Comparison of ENCODE assay signal across 11 mouse cellular contexts in the genomic region with DNA sequence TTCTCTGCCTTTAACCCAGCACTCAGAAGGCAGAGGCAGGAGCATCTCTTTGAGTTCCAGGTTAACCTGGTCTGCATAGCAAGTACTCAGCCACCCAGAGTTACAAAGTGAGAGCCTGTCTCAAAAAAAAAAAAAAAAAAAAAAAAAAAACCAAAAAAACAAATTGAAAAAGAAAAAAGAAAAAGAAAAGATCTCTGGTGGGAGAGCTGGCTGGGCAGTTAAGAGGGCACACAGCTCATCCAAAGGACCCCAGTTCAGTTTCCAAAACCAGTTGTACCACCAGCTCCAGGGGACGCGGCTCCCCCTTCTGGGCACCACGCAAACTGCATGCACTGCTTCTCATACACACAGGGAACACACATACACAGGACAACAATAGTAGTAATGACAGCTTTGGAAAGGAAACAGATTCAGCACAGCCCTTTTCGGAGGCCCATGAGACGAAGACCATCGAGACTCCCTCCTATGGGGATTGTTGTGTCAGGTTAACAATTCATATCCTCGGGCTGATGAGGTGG. TPM values are rescaled to one million over a fixed set of nuclear protein-coding genes. Genes with fewer than 3 reads are reported as not detected.
DNase-seq lines count a peak whose midpoint lies in the region; ATAC-seq and TF ChIP-seq lines count a peak whose summit lies in the region.
"Had no signal": no experiment of that assay in that cellular context is flagged by ENCODE, and none has a peak within 500 bp of the region (broad histone marks: within the 10 kb centered on the region; RNA-seq: fewer than 3 reads in every experiment).

No protein-coding gene starts in this region.

- H3K4me2 ChIP-seq in intestine, postnatal 0 days (replicated peaks; ENCODE audit: low read depth), result no peak overlapping the region
- no peak overlapping the region for H3K4me2 ChIP-seq in intestine, embryonic 15.5 days (replicated peaks)
- H3K4me2 ChIP-seq in midbrain, embryonic 16.5 days (ENCODE audit: low read length), result no peak overlapping the region
- H3K4me2 ChIP-seq: hindbrain, embryonic 13.5 days had no signal

- no peak overlapping the region for H3K9ac ChIP-seq in intestine, postnatal 0 days (ENCODE audit: low read depth, low read length)
- no peak overlapping the region for H3K9ac ChIP-seq in intestine, embryonic 15.5 days
- H3K9ac ChIP-seq in midbrain, embryonic 16.5 days (ENCODE audit: low read depth, low read length), result no peak overlapping the region
- H3K9ac ChIP-seq: hindbrain, embryonic 13.5 days had no signal

- H3K4me1 ChIP-seq in intestine, postnatal 0 days (replicated peaks; ENCODE audit: control insufficient read depth, insufficient read depth, low read length), result no peaks in the 10 kb centered on the region
- H3K4me1 ChIP-seq in intestine, embryonic 15.5 days (replicated peaks), result peaks cover 9% of the 10 kb centered on the region
- H3K4me1 ChIP-seq in midbrain, embryonic 16.5 days (ENCODE audit: control insufficient read depth, insufficient read depth, low read length), result peaks cover 3% of the 10 kb centered on the region; the same call in 1 of the 2 replicates

- peak; percentile 49 to 80 for DNase-seq in spleen, postnatal 4 days (ENCODE audit: low spot score in 2 of 2)
- DNase-seq in spleen, postnatal 36 days (ENCODE audit: low spot score in 2 of 2), result no peak
- DNase-seq in brain, embryonic 14.5 days (ENCODE audit: low read depth), result no peak
- DNase-seq in thymus, postnatal 25 days, result peak; percentile 37
- no peak for DNase-seq in layer of hippocampus, adult 11-12 months (ENCODE audit: low spot score)
- DNase-seq: layer of hippocampus, adult 9-11 months had no signal

- H3K4me3 ChIP-seq in intestine, postnatal 0 days (ENCODE audit: low read depth, low read length), result no peak overlapping the region
- no peak overlapping the region for H3K4me3 ChIP-seq in intestine, embryonic 15.5 days (replicated peaks)
- no peak overlapping the region for H3K4me3 ChIP-seq in midbrain, embryonic 16.5 days (ENCODE audit: low read depth, low read length)
- H3K4me3 ChIP-seq: hindbrain, embryonic 13.5 days had no signal

- TF ChIP-seq POLR2A in brain, embryonic 14.5 days (IDR thresholded peaks at IDR 0.05; ENCODE audit: borderline replicate concordance, extremely low read depth, insufficient read depth, insufficient read length, poor library complexity, severe bottlenecking), result no peak

- peak; percentile 58 for TF ChIP-seq CTCF in intestine, postnatal 0 days (IDR thresholded peaks at IDR 0.05; ENCODE audit: low read depth)
- peak; percentile 40; the same call in 1 of the 2 replicates for TF ChIP-seq CTCF in brain, embryonic 14.5 days (IDR thresholded peaks at IDR 0.05; ENCODE audit: borderline replicate concordance, extremely low read depth, insufficient read depth, insufficient read length)

- ATAC-seq in intestine, postnatal 0 days, result no peak
- no peak for ATAC-seq in intestine, embryonic 15.5 days
- ATAC-seq in midbrain, embryonic 16.5 days, result no peak

- H3K27ac ChIP-seq in intestine, postnatal 0 days (ENCODE audit: low read depth, low read length), result no peak overlapping the region
- no peak overlapping the region for H3K27ac ChIP-seq in intestine, embryonic 15.5 days
- H3K27ac ChIP-seq in midbrain, embryonic 16.5 days (ENCODE audit: low read length), result no peak overlapping the region
- H3K27ac ChIP-seq: hindbrain, embryonic 13.5 days had no signal

- 0 out of 2 replicates have a peak, but pooled peaks cover 2% of the 10 kb centered on the region for H3K9me3 ChIP-seq in intestine, postnatal 0 days (ENCODE audit: control insufficient read depth)
- H3K9me3 ChIP-seq in intestine, embryonic 15.5 days, result no peaks in the 10 kb centered on the region
- H3K9me3 ChIP-seq in midbrain, embryonic 16.5 days (replicated peaks; ENCODE audit: control insufficient read depth, low read length, poor library complexity, severe bottlenecking), result no peaks in the 10 kb centered on the region
- H3K9me3 ChIP-seq: hindbrain, embryonic 13.5 days had no signal

- H3K27me3 ChIP-seq in intestine, postnatal 0 days (replicated peaks; ENCODE audit: control insufficient read depth, insufficient read depth, low read length), result peaks cover 62% of the 10 kb centered on the region
- peaks cover 81% of the 10 kb centered on the region for H3K27me3 ChIP-seq in intestine, embryonic 15.5 days (replicated peaks)
- peaks cover 46% of the 10 kb centered on the region for H3K27me3 ChIP-seq in midbrain, embryonic 16.5 days (ENCODE audit: control insufficient read depth, insufficient read depth, low read depth, low read length)

- H3K36me3 ChIP-seq in intestine, postnatal 0 days (ENCODE audit: control insufficient read depth, insufficient read depth), result no peaks in the 10 kb centered on the region
- H3K36me3 ChIP-seq in intestine, embryonic 15.5 days, result no peaks in the 10 kb centered on the region
- H3K36me3 ChIP-seq in midbrain, embryonic 16.5 days (ENCODE audit: control insufficient read depth, insufficient read depth, low read length), result no peaks in the 10 kb centered on the region
- H3K36me3 ChIP-seq: hindbrain, embryonic 13.5 days had no signal

- WGBS in intestine, postnatal 0 days, result 69% methylated on average over 7 of the region's 7 CpGs
- 71% methylated on average over 7 of the region's 7 CpGs for WGBS in intestine, embryonic 15.5 days
- WGBS in midbrain, embryonic 16.5 days, result 73% methylated on average over 7 of the region's 7 CpGs

RNA-seq across cellular contexts. Expression of a gene that starts 7.7 kb away (rescaled TPM):
- polyA plus RNA-seq in intestine, postnatal 0 days (2015; fragmentation: Nextera tagmentation; extraction: Ambion mirVana), result 0.05 and 0.09 TPM in 2 replicates
- 0.06 and 0.10 TPM in 2 replicates for polyA plus RNA-seq in intestine, embryonic 15.5 days (2015; fragmentation: Nextera tagmentation; extraction: Ambion mirVana)
- 5.0 and 10.9 TPM in 2 replicates for polyA plus RNA-seq in brain, embryonic 14.5 days (2012; rRNA removed)
- 1.2 and 1.6 TPM in 2 replicates for polyA plus RNA-seq in midbrain, embryonic 16.5 days (2015; fragmentation: Nextera tagmentation; extraction: Ambion mirVana)

RNA-seq across cellular contexts. Expression of a gene that starts 52.0 kb away (rescaled TPM):
- 0.03 TPM in 2 replicates for polyA plus RNA-seq in intestine, postnatal 0 days (2015; fragmentation: Nextera tagmentation; extraction: Ambion mirVana)
- polyA plus RNA-seq in intestine, embryonic 15.5 days (2015; fragmentation: Nextera tagmentation; extraction: Ambion mirVana), result 0.09 and 0.19 TPM in 2 replicates
- 0.76 and 0.86 TPM in 2 replicates for polyA plus RNA-seq in brain, embryonic 14.5 days (2012; rRNA removed)
- polyA plus RNA-seq in midbrain, embryonic 16.5 days (2015; fragmentation: Nextera tagmentation; extraction: Ambion mirVana), result 1.1 and 1.4 TPM in 2 replicates
- polyA plus RNA-seq: liver, embryonic 16.5 days had no signal

RNA-seq across cellular contexts. Expression of a gene that starts 53.5 kb away (rescaled TPM):
- 34.1 and 34.5 TPM in 2 replicates for polyA plus RNA-seq in intestine, postnatal 0 days (2015; fragmentation: Nextera tagmentation; extraction: Ambion mirVana)
- 91.7 and 94.2 TPM in 2 replicates for polyA plus RNA-seq in intestine, embryonic 15.5 days (2015; fragmentation: Nextera tagmentation; extraction: Ambion mirVana)
- 128 and 138 TPM in 2 replicates for polyA plus RNA-seq in brain, embryonic 14.5 days (2012; rRNA removed)
- polyA plus RNA-seq in midbrain, embryonic 16.5 days (2015; fragmentation: Nextera tagmentation; extraction: Ambion mirVana), result 30.2 and 35.2 TPM in 2 replicates

Comparison
In these comparisons a context has a peak if more than half of its experiments do, and no peak if none do; other contexts are left out.
1. DNase-seq: peak in spleen, postnatal 4 days (2 of 2) and thymus, postnatal 25 days (single experiment); none in spleen, postnatal 36 days (0 of 2), brain, embryonic 14.5 days (single experiment) and layer of hippocampus, adult 11-12 months (single experiment).